Mouse (Mus musculus): Measurements from ENCODE around the gene Dpysl4.

- TF ChIP-seq EP300 (IDR thresholded peaks at IDR 0.05; ENCODE audit: low read depth) (no peak), CTCF (IDR thresholded peaks at IDR 0.05; ENCODE audit: low read depth) (no peak)
Measured at GRCm38 (mm10) chr7:139100531-139101095, 14.8 kb downstream of the Dpysl4 start.

All from liver, postnatal 0 days (tissue).